Mouse (Mus musculus): ENCODE results near the gene Cabp1.
"Not testable (repeated sequence)": the region's sequence is repeated elsewhere in the genome, so short reads cannot be mapped to it uniquely, and the experiment has no call there.

GRCm38 (mm10) chr5:115148872-115149271 lies 45.3 kb downstream of the Cabp1 start:
- not testable (repeated sequence) for TF ChIP-seq CTCF, POLR2A (IDR thresholded peaks at IDR 0.05; ENCODE audit: insufficient read depth, low read depth, low read length)

All from olfactory bulb, adult 2 months (tissue).